9 mouse cellular contexts compared by ENCODE assay signal in the genomic region with DNA sequence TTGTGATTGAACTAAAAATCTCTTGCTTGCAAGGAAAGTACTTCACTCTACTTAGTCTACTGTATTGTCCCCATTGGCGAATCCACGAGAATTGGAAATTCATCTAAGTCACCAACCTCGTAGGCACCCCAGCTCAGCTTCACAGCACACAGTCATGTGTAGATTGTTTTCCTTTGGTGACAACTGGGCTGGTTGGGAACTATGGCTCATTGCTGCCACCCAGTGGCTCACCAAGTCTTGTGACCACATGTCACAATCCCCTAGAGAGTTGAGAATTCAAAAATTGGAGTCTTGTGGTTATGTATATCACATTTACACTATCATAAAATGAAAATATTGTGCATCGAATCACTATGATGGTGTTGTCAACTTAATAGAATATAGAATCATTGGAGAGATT. TPM values are rescaled to one million over a fixed set of nuclear protein-coding genes. Genes with fewer than 3 reads are reported as not detected.
DNase-seq lines count a peak whose midpoint lies in the region; ATAC-seq and TF ChIP-seq lines count a peak whose summit lies in the region.
"Had no signal": no experiment of that assay in that cellular context is flagged by ENCODE, and none has a peak within 500 bp of the region (broad histone marks: within the 10 kb centered on the region; RNA-seq: fewer than 3 reads in every experiment).

No protein-coding gene starts in this region.

- H3K9ac ChIP-seq in kidney, embryonic 14.5 days (ENCODE audit: low read depth, low read length): no peak overlapping the region
- H3K9ac ChIP-seq in ES-Bruce4 (ENCODE audit: low read depth, poor library complexity, severe bottlenecking): no peak overlapping the region
- H3K9ac ChIP-seq in forebrain, postnatal 0 days: no peak overlapping the region
- H3K9ac ChIP-seq: liver, embryonic 15.5 days had no signal

- no peak overlapping the region for H3K4me2 ChIP-seq in kidney, embryonic 14.5 days (replicated peaks; ENCODE audit: low read depth, low read length)
- H3K4me2 ChIP-seq in forebrain, postnatal 0 days (ENCODE audit: low read depth): no peak overlapping the region
- H3K4me2 ChIP-seq: liver, embryonic 15.5 days had no signal

- TF ChIP-seq EP300 in ES-Bruce4 (IDR thresholded peaks at IDR 0.05; ENCODE audit: insufficient read depth, low read depth, low read length): no peak

- 53% methylated on average over 4 of the region's 4 CpGs for WGBS in kidney, embryonic 14.5 days
- WGBS in bone marrow, adult 2 months: 30% methylated on average over 4 of the region's 4 CpGs
- WGBS in forebrain, postnatal 0 days: 46% methylated on average over 4 of the region's 4 CpGs

- H3K4me1 ChIP-seq in kidney, embryonic 14.5 days (ENCODE audit: control insufficient read depth, insufficient read depth, low read length): no peaks in the 10 kb centered on the region
- H3K4me1 ChIP-seq in ES-Bruce4 (ENCODE audit: control insufficient read depth, insufficient read depth, low read length): no peaks in the 10 kb centered on the region
- no peaks in the 10 kb centered on the region for H3K4me1 ChIP-seq in bone marrow, adult 2 months (ENCODE audit: control insufficient read depth, insufficient read depth, low read length)
- no peaks in the 10 kb centered on the region for H3K4me1 ChIP-seq in forebrain, postnatal 0 days (ENCODE audit: insufficient read depth)
- H3K4me1 ChIP-seq: liver, embryonic 15.5 days had no signal

- no peak overlapping the region for H3K27ac ChIP-seq in kidney, embryonic 14.5 days (ENCODE audit: low read depth, low read length)
- no peak overlapping the region for H3K27ac ChIP-seq in ES-Bruce4 (ENCODE audit: insufficient read depth, low read length)
- H3K27ac ChIP-seq in bone marrow, adult 2 months (ENCODE audit: control insufficient read depth, insufficient read depth, low read depth, low read length, poor library complexity): no peak overlapping the region
- no peak overlapping the region for H3K27ac ChIP-seq in forebrain, postnatal 0 days (ENCODE audit: low read depth, low read length)
- H3K27ac ChIP-seq: liver, embryonic 15.5 days had no signal

- H3K4me3 ChIP-seq in kidney, embryonic 14.5 days (ENCODE audit: low read length): no peak overlapping the region
- H3K4me3 ChIP-seq in ES-Bruce4 (ENCODE audit: low read depth, low read length): no peak overlapping the region
- no peak overlapping the region for H3K4me3 ChIP-seq in bone marrow, adult 2 months (replicated peaks; ENCODE audit: control insufficient read depth, low read depth, low read length)
- no peak overlapping the region for H3K4me3 ChIP-seq in forebrain, postnatal 0 days (ENCODE audit: low read depth, low read length)
- H3K4me3 ChIP-seq: liver, embryonic 15.5 days had no signal

- TF ChIP-seq CTCF in ES-Bruce4 (IDR thresholded peaks at IDR 0.05; ENCODE audit: low read depth, low read length): peak; percentile 51
- peak; percentile 73 for TF ChIP-seq CTCF in bone marrow, adult 2 months (IDR thresholded peaks at IDR 0.05; ENCODE audit: control insufficient read depth, insufficient read depth, low read length)
- TF ChIP-seq CTCF in forebrain, postnatal 0 days (IDR thresholded peaks at IDR 0.05; ENCODE audit: low read depth): peak; percentile 72

- H3K9me3 ChIP-seq in kidney, embryonic 14.5 days (ENCODE audit: control insufficient read depth, low read length): no peaks in the 10 kb centered on the region
- H3K9me3 ChIP-seq in ES-Bruce4 (replicated peaks; ENCODE audit: control insufficient read depth, insufficient read depth, low read length, poor library complexity, severe bottlenecking): no peaks in the 10 kb centered on the region
- no peaks in the 10 kb centered on the region for H3K9me3 ChIP-seq in forebrain, postnatal 0 days (ENCODE audit: low read length)
- H3K9me3 ChIP-seq: liver, embryonic 15.5 days had no signal

- no peak for TF ChIP-seq POLR2A in ES-Bruce4 (IDR thresholded peaks at IDR 0.05; ENCODE audit: insufficient read depth, low read length)
- no peak for TF ChIP-seq POLR2A in bone marrow, adult 2 months (IDR thresholded peaks at IDR 0.05; ENCODE audit: borderline replicate concordance, control insufficient read depth, low read depth, low read length)

- ATAC-seq in kidney, embryonic 14.5 days (ENCODE audit: low FRiP score, low TSS enrichment): no peak
- ATAC-seq in forebrain, postnatal 0 days: peak; percentile 59; the same call in 1 of the 2 replicates

- H3K27me3 ChIP-seq in kidney, embryonic 14.5 days (ENCODE audit: control insufficient read depth, insufficient read depth, low read length): no peaks in the 10 kb centered on the region
- no peaks in the 10 kb centered on the region for H3K27me3 ChIP-seq in ES-Bruce4 (ENCODE audit: control insufficient read depth, insufficient read depth, low read length, poor library complexity, severe bottlenecking)
- no peaks in the 10 kb centered on the region for H3K27me3 ChIP-seq in forebrain, postnatal 0 days (ENCODE audit: insufficient read depth, low read length)
- H3K27me3 ChIP-seq: liver, embryonic 15.5 days had no signal

- DNase-seq in kidney, adult 18-20 months: peak; percentile 72
- DNase-seq in forebrain, postnatal 0 days: peak; percentile 54
- peak; percentile 60 for DNase-seq in layer of hippocampus, adult 11-12 months (ENCODE audit: low spot score)
- DNase-seq in mesoderm, embryonic 11.5 days (ENCODE audit: low read depth, low spot score): peak; percentile 52
- peak; percentile 78 for DNase-seq in thymus, postnatal 4 days

- H3K36me3 ChIP-seq in kidney, embryonic 14.5 days (ENCODE audit: control insufficient read depth, insufficient read depth, low read length): no peaks in the 10 kb centered on the region
- no peaks in the 10 kb centered on the region for H3K36me3 ChIP-seq in ES-Bruce4 (ENCODE audit: control insufficient read depth, insufficient read depth, low read length, poor library complexity, severe bottlenecking)
- no peaks in the 10 kb centered on the region for H3K36me3 ChIP-seq in forebrain, postnatal 0 days (ENCODE audit: insufficient read depth)
- H3K36me3 ChIP-seq: liver, embryonic 15.5 days had no signal

RNA-seq across cellular contexts. Expression of gene Plekhb2, which starts 47.1 kb away (rescaled TPM):
- 18.7 and 36.0 TPM in 2 replicates for polyA plus RNA-seq in kidney, embryonic 14.5 days (2014; fragmentation: Nextera tagmentation; extraction: Ambion mirVana)
- polyA plus RNA-seq in ES-Bruce4 (2011; ENCODE audit: insufficient read depth, insufficient read length, low read depth, missing spikeins): 23.0 and 33.3 TPM in 2 replicates
- polyA plus RNA-seq in bone marrow, adult 2 months (2011; ENCODE audit: insufficient read depth, insufficient read length, low replicate concordance, missing spikeins): 57.1 and 61.9 TPM in 2 replicates
- total RNA-seq in forebrain, postnatal 0 days (2014; rRNA removed): 74.1 and 80.5 TPM in 2 replicates
- 72.6 and 86.1 TPM in 2 replicates for polyA plus RNA-seq in forebrain, postnatal 0 days (2015; fragmentation: Nextera tagmentation; extraction: Ambion mirVana)

RNA-seq across cellular contexts. Expression of gene Fam168b, which starts 54.0 kb away (rescaled TPM):
- polyA plus RNA-seq in kidney, embryonic 14.5 days (2014; fragmentation: Nextera tagmentation; extraction: Ambion mirVana): 39.8 and 68.8 TPM in 2 replicates
- 65.3 and 71.4 TPM in 2 replicates for polyA plus RNA-seq in ES-Bruce4 (2011; ENCODE audit: insufficient read depth, insufficient read length, low read depth, missing spikeins)
- 22.2 and 28.7 TPM in 2 replicates for polyA plus RNA-seq in bone marrow, adult 2 months (2011; ENCODE audit: insufficient read depth, insufficient read length, low replicate concordance, missing spikeins)
- 244 and 334 TPM in 2 replicates for total RNA-seq in forebrain, postnatal 0 days (2014; rRNA removed)
- polyA plus RNA-seq in forebrain, postnatal 0 days (2015; fragmentation: Nextera tagmentation; extraction: Ambion mirVana): 81.9 and 100 TPM in 2 replicates
